Mouse (Mus musculus) mouse trophoblast stem cell (cell line): ENCODE data around the gene Polr3e.

ENCODE experiments used
- in situ Hi-C, 2 experiments: fragments of 300-500 bp; cut with MseI, MboI; formaldehyde crosslinking; loops; 2 replicates in 1 of 2; 3 replicates in 1 of 2; pipeline ENCODE4 v1.15.1; 2025

The Polr3e gene

GRCm38 (mm10) chr7:120917592-120918461 lies at the start of gene Polr3e:
Gene Polr3e (plus strand): TSS chr7:120917744.
- in situ Hi-C loops, result loop anchor here in 1 of 2 experiments (5.0 kb wide), 1 partner anchor 81 kb away; no protein-coding TSS in a partner anchor

GRCm38 (mm10) chr7:120869883-120870282 lies 47.7 kb upstream of the Polr3e start:
- in situ Hi-C loops, result no loop called here

- in situ Hi-C loops, result no loop called here
Measured at GRCm38 (mm10) chr7:120870431-120871008, 47.0 kb upstream of the Polr3e start.

GRCm38 (mm10) chr7:120873083-120873482 lies 44.5 kb upstream of the Polr3e start:
- in situ Hi-C loops, result no loop called here

GRCm38 (mm10) chr7:120874021-120874420 lies 43.5 kb upstream of the Polr3e start:
- in situ Hi-C loops, result no loop called here

- in situ Hi-C loops, result loop anchor here in 1 of 2 experiments (5.0 kb wide), 1 partner anchor 38 kb away; no protein-coding TSS in a partner anchor
Measured at GRCm38 (mm10) chr7:120874764-120875539, 42.6 kb upstream of the Polr3e start.

GRCm38 (mm10) chr7:120875540-120876388 lies 41.8 kb upstream of the Polr3e start:
- in situ Hi-C loops, result loop anchor here in 1 of 2 experiments (5.0 kb wide), 1 partner anchor 38 kb away; no protein-coding TSS in a partner anchor

GRCm38 (mm10) chr7:120878271-120878670 lies 39.3 kb upstream of the Polr3e start:
- in situ Hi-C loops, result loop anchor here in 1 of 2 experiments (5.0 kb wide), 1 partner anchor 41 kb away; no protein-coding TSS in a partner anchor

- in situ Hi-C loops, result loop anchor here (5.0 kb wide), 2 partner anchors 33 to 43 kb away; no protein-coding TSS in a partner anchor
Measured at GRCm38 (mm10) chr7:120879972-120880371, 37.6 kb upstream of the Polr3e start.

GRCm38 (mm10) chr7:120880770-120881169 lies 36.8 kb upstream of the Polr3e start:
- in situ Hi-C loops, result loop anchor here in 1 of 2 experiments (5.0 kb wide), 1 partner anchor 33 kb away; no protein-coding TSS in a partner anchor

- in situ Hi-C loops, result loop anchor here in 1 of 2 experiments (5.0 kb wide), 1 partner anchor 34 kb away; no protein-coding TSS in a partner anchor
Measured at GRCm38 (mm10) chr7:120881451-120881850, 36.1 kb upstream of the Polr3e start.

GRCm38 (mm10) chr7:120882674-120883073 lies 34.9 kb upstream of the Polr3e start:
- in situ Hi-C loops, result loop anchor here in 1 of 2 experiments (5.0 kb wide), 1 partner anchor 35 kb away; no protein-coding TSS in a partner anchor

GRCm38 (mm10) chr7:120883523-120884290 lies 33.8 kb upstream of the Polr3e start:
- in situ Hi-C loops, result loop anchor here in 1 of 2 experiments (5.0 kb wide), 1 partner anchor 36 kb away; no protein-coding TSS in a partner anchor

GRCm38 (mm10) chr7:120884746-120885145 lies 32.8 kb upstream of the Polr3e start:
- in situ Hi-C loops, result loop anchor here in 1 of 2 experiments (5.0 kb wide), 1 partner anchor 37 kb away; no protein-coding TSS in a partner anchor

- in situ Hi-C loops, result no loop called here
Measured at GRCm38 (mm10) chr7:120893123-120893522, 24.4 kb upstream of the Polr3e start.

GRCm38 (mm10) chr7:120897054-120897453 lies 20.5 kb upstream of the Polr3e start:
- in situ Hi-C loops, result no loop called here

GRCm38 (mm10) chr7:120897711-120898335 lies 19.7 kb upstream of the Polr3e start:
- in situ Hi-C loops, result no loop called here

- in situ Hi-C loops, result no loop called here
Measured at GRCm38 (mm10) chr7:120900191-120900590, 17.4 kb upstream of the Polr3e start.

- in situ Hi-C loops, result no loop called here
Measured at GRCm38 (mm10) chr7:120901701-120902100, 15.8 kb upstream of the Polr3e start.
